Mouse (Mus musculus) thymus, postnatal 10 days (tissue): ENCODE results near the gene Tbl1xr1.

Source experiments
- DNase-seq, 2 experiments: peaks; one replicate each; pipeline ENCODE4 v3.0.0; 2021; ENCODE audit warnings: low spot score in 2 of 2

Tbl1xr1 gene

DNA sequence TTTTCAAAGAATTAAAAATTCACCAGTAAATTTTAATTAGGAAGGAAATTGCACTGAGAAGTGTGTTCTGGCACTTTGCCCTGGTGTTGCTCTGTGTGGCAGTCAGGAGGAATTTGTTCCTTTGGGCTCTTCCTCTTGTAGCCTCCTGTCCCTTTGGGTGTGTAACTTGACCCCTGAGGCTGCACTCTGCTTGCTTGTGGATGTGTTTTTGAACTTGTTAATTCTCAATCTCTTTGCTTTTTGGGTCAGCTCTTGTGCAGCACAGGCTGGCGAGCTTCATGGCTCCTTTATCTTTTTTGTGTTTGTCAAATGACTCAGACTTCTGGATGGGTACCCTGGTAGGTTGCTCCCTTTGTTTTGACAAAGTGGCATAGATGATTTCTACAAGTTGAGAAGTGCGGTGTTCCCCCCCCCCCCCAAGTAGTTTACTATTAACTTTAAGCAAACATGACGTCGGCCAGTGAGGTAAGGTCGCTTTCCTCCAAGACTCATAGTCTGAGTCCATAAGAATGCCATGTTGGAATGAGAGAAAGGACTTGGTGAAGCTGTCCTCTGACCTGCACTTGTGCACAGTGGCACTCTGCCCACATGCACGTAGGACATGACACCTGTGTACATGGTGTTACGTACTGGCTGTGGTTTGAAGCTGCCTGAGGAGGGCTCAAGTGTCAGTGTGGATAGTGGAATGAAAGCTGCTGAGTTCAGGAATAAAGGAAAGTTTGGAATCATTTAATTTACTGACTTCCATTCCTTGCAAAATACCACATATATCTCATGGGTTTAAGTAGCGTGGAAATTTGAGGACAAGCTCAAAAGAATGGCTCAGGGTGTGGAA, 14.2 kb downstream of the Tbl1xr1 start:
- no peak for DNase-seq

DNA sequence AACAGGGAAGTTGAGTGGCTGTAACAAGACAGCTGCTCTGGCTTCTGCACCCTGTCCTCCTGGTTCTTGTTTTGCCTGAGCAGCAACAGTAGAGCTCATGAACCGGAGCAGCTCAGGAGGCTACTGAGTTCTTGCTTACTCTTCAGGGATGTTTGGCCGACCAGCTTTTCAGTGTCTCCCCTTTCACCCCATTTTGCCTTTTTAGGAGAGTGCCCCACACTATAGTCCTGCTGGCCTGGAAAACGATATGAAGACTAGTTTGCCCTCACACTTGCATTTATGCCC, 14.8 kb downstream of the Tbl1xr1 start:
- DNase-seq, result no peak

- no peak for DNase-seq
Observed at GRCm38 (mm10) chr3:22091681-22092080, 15.2 kb downstream of the Tbl1xr1 start.

DNA sequence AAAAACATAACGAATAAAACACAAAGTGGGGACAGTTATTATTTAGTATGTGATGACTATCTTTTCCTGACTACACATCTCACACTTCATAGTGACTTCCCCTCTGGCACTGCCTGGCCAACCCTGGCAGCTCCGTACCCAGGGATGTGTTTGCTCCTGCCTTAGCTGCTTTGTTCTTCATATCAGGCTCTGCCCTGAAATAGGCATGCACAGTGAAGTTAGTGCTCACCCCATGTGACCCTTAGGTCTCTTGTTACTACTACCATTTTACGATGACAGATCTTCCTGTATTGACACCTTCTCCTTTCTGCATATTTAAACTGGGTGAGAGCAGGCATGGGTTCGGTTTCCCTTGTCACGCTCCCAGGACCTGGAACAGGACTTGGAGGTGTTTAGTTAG, 16.3 kb downstream of the Tbl1xr1 start:
- DNase-seq, result no peak

DNA sequence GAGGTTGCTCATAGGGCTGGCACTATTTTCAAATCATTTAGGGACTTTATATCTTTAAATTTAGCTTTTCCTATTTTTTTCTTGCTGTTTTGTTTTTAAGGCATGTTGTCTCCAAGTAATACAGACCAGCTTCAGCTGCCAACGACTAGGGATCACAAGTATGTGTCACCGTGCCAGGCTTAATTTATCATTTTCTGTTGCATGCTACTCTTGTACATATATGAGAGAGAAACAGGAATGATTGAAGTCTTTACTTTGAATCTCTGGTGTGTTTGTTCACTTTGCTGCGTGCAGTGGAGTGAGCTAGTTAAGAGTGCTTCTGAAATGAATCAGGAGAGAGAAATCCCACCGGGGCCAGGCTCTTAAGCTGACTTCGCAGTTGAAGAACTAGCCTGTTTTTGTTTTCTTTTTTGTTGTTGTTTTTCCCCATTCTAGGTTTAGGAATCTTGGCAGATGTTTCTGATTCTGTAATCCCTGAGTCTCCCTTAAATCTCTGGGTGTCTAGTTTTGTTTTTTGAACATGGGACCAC, 27.6 kb downstream of the Tbl1xr1 start:
- DNase-seq, result no peak

GRCm38 (mm10) chr3:22105471-22105870, 29.0 kb downstream of the Tbl1xr1 start:
- DNase-seq, result no peak

DNA sequence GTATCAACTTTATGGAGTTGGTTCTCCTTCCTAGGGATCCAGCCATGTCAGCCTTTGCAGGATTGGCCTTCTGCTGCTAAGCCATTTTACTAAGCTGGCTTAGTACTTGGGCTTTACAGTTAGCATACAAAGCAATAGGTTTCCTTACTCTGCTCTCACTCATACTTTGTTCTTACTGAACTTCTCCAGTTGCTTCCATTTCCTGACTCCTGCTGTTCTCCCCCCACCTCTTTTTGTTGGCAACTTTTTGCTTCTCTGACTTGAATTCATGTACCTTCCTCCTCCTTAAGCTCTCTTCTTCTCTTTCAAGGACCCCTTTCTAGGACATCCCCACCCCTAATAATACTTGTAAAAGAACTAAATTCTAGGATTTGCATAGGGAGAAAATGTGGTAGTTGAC, 31.6 kb downstream of the Tbl1xr1 start:
- no peak for DNase-seq

DNA sequence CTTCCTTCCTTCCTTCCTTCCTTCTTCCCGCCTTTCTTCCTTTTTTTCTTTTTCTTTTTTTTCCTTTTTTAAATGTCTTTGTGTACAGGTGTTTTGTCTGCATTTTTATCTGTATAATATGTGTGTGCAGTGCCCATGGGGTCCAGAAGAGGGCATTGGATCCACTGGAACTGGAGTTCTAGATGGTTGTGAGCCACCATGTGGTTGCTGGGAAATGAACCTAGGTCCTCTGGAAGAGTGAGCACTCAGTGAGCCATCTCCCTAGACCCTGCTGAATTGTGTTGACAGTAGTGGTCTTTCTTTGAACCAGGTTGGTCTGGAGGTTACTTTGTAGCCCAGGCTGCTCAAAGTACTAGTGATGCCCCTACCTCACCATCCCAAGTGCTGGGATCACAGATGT, 33.2 kb downstream of the Tbl1xr1 start:
- DNase-seq, result no peak

- no peak for DNase-seq
Observed at GRCm38 (mm10) chr3:22113773-22114172, 37.3 kb downstream of the Tbl1xr1 start.

DNA sequence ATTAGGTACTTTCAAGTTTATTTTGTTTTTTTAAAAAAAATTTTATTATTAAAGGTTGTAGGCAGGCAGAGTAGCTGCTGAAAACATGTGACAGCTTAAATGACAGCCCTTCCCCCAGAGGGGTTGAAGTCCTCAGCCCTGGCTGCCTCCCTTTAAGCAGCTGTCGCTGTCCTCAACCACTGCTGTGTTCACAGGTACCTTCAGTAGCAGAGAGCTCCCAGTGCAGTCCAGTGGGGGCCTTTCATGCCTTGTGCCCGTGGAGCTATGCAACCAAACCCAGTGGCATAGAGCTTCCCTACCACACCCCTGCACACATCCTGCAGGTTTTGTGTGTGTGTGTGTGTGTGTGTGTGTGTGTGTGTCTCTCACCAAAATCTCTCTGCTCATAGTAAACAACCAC, 38.8 kb downstream of the Tbl1xr1 start:
- DNase-seq, result peak in 1 of 2 experiments; percentile 11

DNA sequence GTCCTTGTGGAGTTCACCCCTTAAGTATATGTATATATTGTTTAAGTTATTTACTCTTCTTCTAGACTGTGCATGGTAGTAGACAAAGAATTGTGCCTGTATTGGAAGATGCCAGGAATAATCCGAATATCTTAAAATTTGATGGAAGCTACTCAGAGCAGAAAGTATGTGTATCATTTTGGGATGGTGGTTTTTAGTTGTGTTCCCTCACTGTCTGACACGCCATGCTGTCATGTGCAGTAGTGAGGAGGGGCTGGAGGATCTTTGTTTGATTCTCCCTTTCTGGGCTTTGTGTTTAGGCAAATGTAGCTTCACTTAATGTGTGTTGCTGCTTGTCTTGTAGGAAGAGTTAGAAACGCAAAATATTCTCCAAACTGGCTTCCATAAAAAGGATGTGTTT, 39.2 kb downstream of the Tbl1xr1 start:
- no peak for DNase-seq

- DNase-seq, result no peak
Observed at GRCm38 (mm10) chr3:22116188-22116587, 39.7 kb downstream of the Tbl1xr1 start.

DNA sequence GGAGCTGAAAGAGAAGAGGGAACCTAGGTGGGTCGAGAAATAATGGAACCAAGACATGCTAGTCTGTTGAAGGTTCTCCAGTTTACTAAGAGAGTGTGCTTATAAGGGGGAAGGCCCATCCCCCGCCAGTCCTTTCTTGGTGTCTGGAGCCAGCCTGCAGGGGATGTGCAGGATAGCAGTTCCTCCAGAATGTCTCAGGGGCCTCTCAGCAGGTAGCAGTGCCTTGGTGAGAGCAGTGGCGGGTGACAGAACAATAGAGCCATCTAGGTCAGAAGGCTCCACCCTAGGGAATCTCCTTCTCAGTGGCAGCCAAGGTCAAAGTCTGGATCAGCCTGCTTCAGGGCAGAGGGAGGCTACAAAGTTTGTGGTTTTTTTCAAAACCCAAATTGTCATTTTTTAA, 45.3 kb downstream of the Tbl1xr1 start:
- DNase-seq, result peak; percentile 20 to 39

- DNase-seq, result no peak
Observed at GRCm38 (mm10) chr3:22123145-22123544, 46.7 kb downstream of the Tbl1xr1 start.

DNA sequence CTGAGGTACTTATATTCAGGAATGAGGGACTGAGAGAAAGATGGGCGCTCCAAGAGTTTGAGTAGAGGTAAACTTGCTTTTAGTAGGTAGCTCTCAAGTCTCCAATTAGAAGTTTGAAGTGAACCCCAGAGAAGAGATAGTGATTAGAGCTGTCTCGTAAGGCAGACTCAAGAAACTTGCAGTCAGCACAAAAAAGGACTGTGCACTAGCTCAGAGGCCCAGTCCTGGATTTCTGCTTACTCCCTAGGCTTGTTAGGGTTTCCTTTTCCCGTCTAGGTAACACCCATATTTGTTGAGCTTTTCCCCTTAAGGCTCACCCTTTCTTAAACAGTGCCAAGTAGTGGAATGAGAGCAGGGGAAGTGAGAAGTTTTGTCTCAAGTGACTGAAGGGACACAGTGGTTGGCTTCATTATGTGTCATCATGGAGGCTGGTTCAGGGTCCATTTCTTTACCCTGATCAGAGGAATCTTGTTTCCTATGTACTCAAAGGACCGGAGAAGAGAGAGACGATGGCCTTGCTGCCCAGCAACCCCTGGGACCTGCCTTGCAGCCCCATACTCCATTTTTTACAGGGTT, 49.9 kb downstream of the Tbl1xr1 start:
- no peak for DNase-seq

- DNase-seq, result no peak
Observed at GRCm38 (mm10) chr3:22131277-22131676, 54.8 kb downstream of the Tbl1xr1 start.

DNA sequence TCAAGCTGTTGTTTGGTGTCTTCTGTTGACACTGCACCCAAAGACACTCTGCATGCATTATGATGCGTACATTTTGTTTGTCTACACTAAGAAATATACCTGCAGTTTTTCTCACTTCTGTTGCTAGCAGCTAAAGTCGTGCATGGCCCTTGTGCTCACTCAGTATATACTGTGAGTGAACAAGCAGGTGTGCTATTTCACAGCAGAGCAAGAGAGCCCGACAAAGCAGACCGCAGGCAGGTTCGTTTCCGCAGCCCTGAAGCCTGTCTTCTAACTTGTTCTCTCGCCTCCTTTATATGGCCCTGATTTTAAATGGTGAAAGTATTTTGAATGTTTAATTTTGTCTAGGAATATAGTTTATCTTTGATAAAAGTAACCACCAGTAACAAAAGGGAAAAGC, 57.2 kb downstream of the Tbl1xr1 start:
- DNase-seq, result no peak

GRCm38 (mm10) chr3:22137793-22138579, 61.5 kb downstream of the Tbl1xr1 start:
- no peak for DNase-seq

- no peak for DNase-seq
Observed at GRCm38 (mm10) chr3:22138580-22139099, 62.2 kb downstream of the Tbl1xr1 start.

DNA sequence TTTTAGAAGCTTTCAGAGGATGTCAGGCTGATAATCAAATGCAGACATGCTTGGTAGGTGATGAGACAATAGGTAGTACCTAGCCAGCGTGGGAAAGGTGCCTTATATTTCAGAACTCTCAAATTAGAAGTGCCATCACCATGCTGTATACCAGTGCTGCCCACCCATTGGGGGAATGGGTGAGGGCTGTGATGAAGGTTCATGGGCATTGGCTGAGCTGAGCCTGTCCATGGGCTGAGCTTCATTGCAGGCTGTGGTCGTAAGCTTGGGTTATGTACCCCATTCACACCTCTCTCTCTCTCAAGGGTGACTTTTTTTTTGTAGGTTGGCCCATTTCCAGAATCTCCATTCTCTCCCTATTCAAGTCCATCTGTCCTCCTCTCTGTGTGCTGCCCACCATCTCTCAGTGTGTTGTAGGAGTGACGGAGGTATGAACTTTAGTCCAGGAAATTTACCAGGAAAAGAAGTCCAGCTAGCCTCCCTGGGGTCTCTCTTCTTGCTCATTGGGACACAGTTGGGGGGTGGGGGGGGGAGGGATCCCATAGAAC, 63.7 kb downstream of the Tbl1xr1 start:
- DNase-seq, result no peak

- DNase-seq, result no peak
Observed at GRCm38 (mm10) chr3:22141984-22142719, 65.7 kb downstream of the Tbl1xr1 start.
